Mouse (Mus musculus): Measurements from ENCODE around the gene Gpx8. TPM values are rescaled to one million over a fixed set of nuclear protein-coding genes. Genes with fewer than 3 reads are reported as not detected.
"Not testable (repeated sequence)": the region's sequence is repeated elsewhere in the genome, so short reads cannot be mapped to it uniquely, and the experiment has no call there.

Gpx8 gene
- polyA plus RNA-seq, 1 experiment from 2014 or later = 5.5 TPM

DNA sequence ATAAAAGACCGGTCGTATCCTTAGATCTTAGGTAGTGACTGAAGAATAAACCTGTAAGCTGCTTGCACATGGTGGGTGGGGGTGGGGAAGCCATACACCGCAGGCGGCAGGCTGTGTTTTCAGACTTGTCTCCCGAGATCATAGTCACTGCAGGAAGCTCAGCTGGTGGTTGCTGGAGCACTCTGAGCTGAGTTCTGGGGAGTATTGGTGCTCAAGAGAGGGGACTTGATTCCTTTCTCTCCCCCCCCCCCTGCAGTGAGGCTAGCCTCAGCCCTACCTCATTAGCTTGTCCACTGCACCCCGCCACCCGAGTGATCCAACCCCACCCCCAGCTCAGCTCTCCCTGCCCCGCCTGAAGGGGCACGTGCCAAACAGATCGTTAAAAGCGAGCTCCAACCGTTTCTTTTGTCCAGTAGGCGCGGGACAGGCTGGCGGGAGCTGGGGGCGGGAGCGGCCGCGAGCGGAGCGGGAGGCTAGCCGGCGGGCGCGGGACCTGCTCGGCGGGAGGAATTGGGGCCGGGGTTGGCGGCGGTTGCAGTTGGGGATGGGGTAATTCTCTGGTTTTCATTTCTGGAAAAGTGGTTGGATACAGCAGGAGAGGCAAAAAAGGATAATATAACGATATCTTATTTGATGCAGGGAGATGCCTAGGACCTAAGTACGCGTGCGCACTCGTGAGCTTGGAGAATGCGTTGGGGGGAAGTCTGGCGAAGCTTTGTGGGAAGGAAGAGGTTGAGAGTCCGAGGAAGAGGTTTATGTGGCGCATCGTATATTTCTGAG is 14.2 kb downstream of the Gpx8 start:
- Histone ChIP-seq H3K9me3 (ENCODE audit: low read length) (no peaks in the 10 kb centered on the region), H3K4me3 (ENCODE audit: low read depth, low read length) (peak overlapping the region; percentile 50), H3K9ac (replicated peaks) (no peak overlapping the region; the same call in 1 of the 2 replicates), H3K27ac (ENCODE audit: low read depth) (no peak overlapping the region), H3K4me1 (ENCODE audit: insufficient read depth) (peaks cover 12% of the 10 kb centered on the region; the same call in 1 of the 2 replicates), H3K27me3 (ENCODE audit: insufficient read depth, low read length) (peaks cover 69% of the 10 kb centered on the region), H3K36me3 (replicated peaks; ENCODE audit: insufficient read depth, low read length) (no peaks in the 10 kb centered on the region), H3K4me2 (ENCODE audit: low read depth, low read length) (peak overlapping the region; percentile 80)
- ATAC-seq = peak; percentile 24; the same call in 1 of the 2 replicates
- no peak for TF ChIP-seq EP300 (IDR thresholded peaks at IDR 0.05; ENCODE audit: low read depth)
- peak; percentile 36 for DNase-seq
- under 1% methylated on average over 40 of the region's 40 CpGs for WGBS (ENCODE audit: insufficient replicate concordance)

DNA sequence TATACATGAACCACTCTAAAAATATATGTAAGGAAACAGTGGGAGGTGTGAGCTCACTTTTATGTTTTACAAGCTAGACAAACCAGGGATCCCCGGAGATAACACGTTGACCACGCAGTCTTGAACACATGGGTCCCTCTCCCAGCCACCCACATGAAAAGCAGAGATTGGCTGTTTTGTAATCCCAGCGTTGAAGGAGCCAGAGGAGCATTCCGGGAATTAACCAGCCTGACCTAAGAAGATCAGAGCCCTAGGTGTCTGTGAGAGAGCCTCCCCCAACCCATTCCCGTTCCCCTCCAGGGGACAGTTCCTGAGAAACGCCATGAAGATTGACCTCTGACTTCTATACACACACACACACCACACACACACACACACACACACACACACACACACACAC is 14.9 kb downstream of the Gpx8 start:
- Histone ChIP-seq H3K27me3 (ENCODE audit: insufficient read depth, low read length) (peaks cover 68% of the 10 kb centered on the region), H3K9ac (replicated peaks) (no peak overlapping the region), H3K4me1 (ENCODE audit: insufficient read depth) (peaks cover 12% of the 10 kb centered on the region; the same call in 1 of the 2 replicates), H3K36me3 (replicated peaks; ENCODE audit: insufficient read depth, low read length) (no peaks in the 10 kb centered on the region), H3K4me2 (ENCODE audit: low read depth, low read length) (peak overlapping the region; percentile 80), H3K9me3 (ENCODE audit: low read length) (no peaks in the 10 kb centered on the region), H3K4me3 (ENCODE audit: low read depth, low read length) (no peak overlapping the region), H3K27ac (ENCODE audit: low read depth) (no peak overlapping the region)
- 4% methylated on average over 7 of the region's 7 CpGs for WGBS (ENCODE audit: insufficient replicate concordance)
- DNase-seq (no peak), ATAC-seq (no peak)
- no peak for TF ChIP-seq CTCF (IDR thresholded peaks at IDR 0.05; ENCODE audit: low read depth)
- no peak for TF ChIP-seq EP300 (IDR thresholded peaks at IDR 0.05; ENCODE audit: low read depth)

DNA sequence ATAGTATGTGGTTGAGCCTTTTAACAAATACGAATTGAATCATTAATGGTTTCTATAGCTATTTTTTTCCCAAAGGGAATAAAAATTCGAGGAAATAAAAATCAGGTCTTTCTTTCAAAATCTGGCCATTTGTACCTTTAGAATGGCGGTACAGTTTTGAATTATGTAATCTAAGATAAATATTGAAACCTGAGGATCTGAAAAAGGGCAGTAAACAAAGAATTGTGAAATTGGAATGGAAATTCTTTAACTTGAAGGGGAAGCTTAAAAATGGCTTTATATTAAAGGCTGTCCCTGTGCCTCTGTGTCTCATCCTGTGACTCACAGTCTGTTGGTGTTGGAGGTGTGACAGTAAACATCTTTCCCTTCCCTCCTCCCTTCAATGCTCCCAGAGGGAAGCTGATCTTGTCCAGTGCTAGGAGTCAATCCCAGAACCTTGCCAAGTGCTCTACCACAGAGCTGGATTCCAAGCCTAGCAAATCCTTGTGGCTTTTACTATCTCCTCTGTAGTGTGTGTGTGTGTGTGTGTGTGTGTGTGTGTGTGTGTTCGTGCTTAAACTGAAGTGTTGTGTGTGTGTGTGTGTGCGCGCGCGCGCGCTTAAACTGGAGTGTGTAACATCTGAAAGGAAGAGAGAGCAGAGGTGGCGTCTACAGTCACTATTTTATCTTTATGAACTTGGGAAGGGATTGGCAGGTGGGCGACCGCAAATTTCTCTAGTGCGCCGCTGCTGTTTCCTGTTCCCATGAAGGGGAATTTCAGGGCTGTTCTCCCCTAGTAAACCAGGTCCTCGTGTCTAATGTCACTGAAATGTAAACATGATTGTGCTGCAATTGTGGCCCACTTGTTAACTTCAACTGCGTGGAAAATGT is 22.7 kb downstream of the Gpx8 start:
- no peak overlapping the region for H3K9ac ChIP-seq (replicated peaks)
- no peak for DNase-seq
- no peak overlapping the region for H3K4me2 ChIP-seq (ENCODE audit: low read depth, low read length)
- H3K27ac ChIP-seq (ENCODE audit: low read depth) = no peak overlapping the region
- H3K36me3 ChIP-seq (replicated peaks; ENCODE audit: insufficient read depth, low read length) = no peaks in the 10 kb centered on the region
- H3K4me1 ChIP-seq (ENCODE audit: insufficient read depth) = no peaks in the 10 kb centered on the region
- no peak overlapping the region for H3K4me3 ChIP-seq (ENCODE audit: low read depth, low read length)
- TF ChIP-seq CTCF (IDR thresholded peaks at IDR 0.05; ENCODE audit: low read depth) (no peak), EP300 (IDR thresholded peaks at IDR 0.05; ENCODE audit: low read depth) (no peak)
- WGBS (ENCODE audit: insufficient replicate concordance) = 48% methylated on average over 17 of the region's 17 CpGs
- no peaks in the 10 kb centered on the region for H3K9me3 ChIP-seq (ENCODE audit: low read length)
- no peak for ATAC-seq
- H3K27me3 ChIP-seq (ENCODE audit: insufficient read depth, low read length) = peaks cover 5% of the 10 kb centered on the region; the same call in 1 of the 2 replicates

DNA sequence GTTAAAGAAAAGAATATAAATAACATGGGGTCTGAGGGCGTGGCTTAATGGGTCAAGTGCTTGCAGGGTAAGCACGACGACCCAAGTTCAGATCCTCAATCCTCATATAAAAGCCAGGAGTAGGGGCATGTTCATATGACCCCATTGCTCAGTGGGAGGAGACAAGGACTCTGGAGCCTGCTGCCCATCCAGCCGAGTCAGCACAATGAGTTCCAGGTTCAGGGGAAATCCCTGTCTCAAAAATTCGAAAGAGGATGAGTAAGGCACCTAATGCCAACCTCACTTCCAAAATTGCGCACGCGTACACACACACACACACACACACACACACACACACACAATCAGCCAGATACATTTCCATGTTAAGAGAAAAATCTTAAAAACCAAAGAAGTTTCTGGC is 23.7 kb downstream of the Gpx8 start:
- no peaks in the 10 kb centered on the region for H3K4me1 ChIP-seq (ENCODE audit: insufficient read depth)
- H3K4me3 ChIP-seq (ENCODE audit: low read depth, low read length) = no peak overlapping the region
- H3K9me3 ChIP-seq (ENCODE audit: low read length) = no peaks in the 10 kb centered on the region
- H3K27me3 ChIP-seq (ENCODE audit: insufficient read depth, low read length) = no peaks in the 10 kb centered on the region
- H3K9ac ChIP-seq (replicated peaks) = no peak overlapping the region
- H3K36me3 ChIP-seq (replicated peaks; ENCODE audit: insufficient read depth, low read length) = no peaks in the 10 kb centered on the region
- ATAC-seq = no peak
- TF ChIP-seq CTCF (IDR thresholded peaks at IDR 0.05; ENCODE audit: low read depth) (no peak), EP300 (IDR thresholded peaks at IDR 0.05; ENCODE audit: low read depth) (no peak)
- no peak for DNase-seq
- WGBS (ENCODE audit: insufficient replicate concordance) = 69% methylated on average over 8 of the region's 8 CpGs
- H3K27ac ChIP-seq (ENCODE audit: low read depth) = no peak overlapping the region
- no peak overlapping the region for H3K4me2 ChIP-seq (ENCODE audit: low read depth, low read length)

DNA sequence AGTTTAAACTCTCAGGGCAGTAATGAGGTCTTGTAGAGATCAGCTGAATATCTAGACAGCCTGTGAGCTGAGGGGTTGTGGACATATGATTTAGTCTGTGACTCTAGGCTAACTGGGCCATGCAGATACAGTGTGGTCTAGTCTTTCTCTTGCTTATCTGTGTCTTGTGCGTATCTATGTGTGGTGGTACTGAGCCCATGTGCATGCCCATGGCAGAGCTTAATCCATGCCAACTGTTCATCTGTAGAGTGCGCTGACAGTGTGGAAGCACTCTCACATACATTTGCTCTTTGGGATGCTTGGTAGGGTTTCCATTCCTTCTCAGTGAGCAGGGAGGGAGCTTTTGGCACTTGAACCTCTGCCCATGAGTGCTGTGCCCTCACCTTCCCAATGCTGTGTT is 24.7 kb downstream of the Gpx8 start:
- DNase-seq = no peak
- Histone ChIP-seq H3K9me3 (ENCODE audit: low read length) (no peaks in the 10 kb centered on the region), H3K36me3 (replicated peaks; ENCODE audit: insufficient read depth, low read length) (no peaks in the 10 kb centered on the region), H3K27ac (ENCODE audit: low read depth) (no peak overlapping the region), H3K9ac (replicated peaks) (no peak overlapping the region), H3K4me2 (ENCODE audit: low read depth, low read length) (no peak overlapping the region), H3K4me3 (ENCODE audit: low read depth, low read length) (no peak overlapping the region), H3K4me1 (ENCODE audit: insufficient read depth) (no peaks in the 10 kb centered on the region), H3K27me3 (ENCODE audit: insufficient read depth, low read length) (no peaks in the 10 kb centered on the region)
- no peak for TF ChIP-seq CTCF (IDR thresholded peaks at IDR 0.05; ENCODE audit: low read depth)
- TF ChIP-seq EP300 (IDR thresholded peaks at IDR 0.05; ENCODE audit: low read depth) = no peak
- no peak for ATAC-seq
- WGBS (ENCODE audit: insufficient replicate concordance) = 75% methylated on average over 2 of the region's 2 CpGs

DNA sequence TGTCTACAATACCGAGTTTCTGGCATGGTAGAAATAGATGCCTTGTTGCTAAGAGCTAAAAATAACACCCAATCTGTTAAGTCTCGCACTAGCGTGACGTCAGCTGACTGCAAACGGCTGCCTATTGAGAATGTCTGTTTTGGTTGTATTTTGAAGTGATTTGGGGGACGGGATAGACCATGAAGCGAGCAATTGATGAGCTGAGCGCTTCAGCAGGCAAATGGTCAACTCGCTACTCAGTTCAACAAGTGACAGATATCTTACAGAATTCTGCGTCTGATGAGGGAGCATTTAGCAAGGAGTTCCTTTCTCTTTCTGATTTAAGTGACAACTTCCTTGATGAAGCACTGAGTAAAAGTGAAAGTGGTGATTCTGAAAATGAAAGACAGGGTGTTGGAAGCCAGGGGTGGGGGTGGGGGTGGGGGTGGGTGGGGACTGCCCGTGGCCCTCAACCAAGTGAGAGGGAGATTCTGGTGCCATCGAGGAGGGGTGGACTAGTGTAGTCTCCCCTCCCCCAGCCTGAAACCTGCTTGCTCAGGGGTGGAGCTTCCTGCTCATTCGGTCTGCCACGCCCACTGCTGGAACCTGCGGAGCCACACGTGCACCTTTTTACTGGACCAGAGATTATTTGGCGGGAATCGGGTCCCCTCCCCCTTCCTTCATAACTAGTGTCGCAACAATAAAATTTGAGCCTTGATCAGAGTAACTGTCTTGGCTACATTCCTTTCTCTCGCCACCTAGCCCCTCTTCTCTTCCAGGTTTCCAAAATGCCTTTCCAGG is 32.8 kb downstream of the Gpx8 start:
- not testable (repeated sequence) for H3K9me3 ChIP-seq (ENCODE audit: low read length); H3K4me1 ChIP-seq (ENCODE audit: insufficient read depth); H3K27me3 ChIP-seq (ENCODE audit: insufficient read depth, low read length); ATAC-seq; DNase-seq; H3K36me3 ChIP-seq (replicated peaks; ENCODE audit: insufficient read depth, low read length)
- WGBS (ENCODE audit: insufficient replicate concordance) = 25% methylated on average over 18 of the region's 20 CpGs
- Histone ChIP-seq H3K9ac (replicated peaks) (peak overlapping the region; percentile 44; the same call in 1 of the 2 replicates), H3K27ac (ENCODE audit: low read depth) (0 out of 2 replicates have a peak overlapping the region, but pooled peaks have one; percentile 16), H3K4me2 (ENCODE audit: low read depth, low read length) (peak overlapping the region; percentile 68), H3K4me3 (ENCODE audit: low read depth, low read length) (peak overlapping the region; percentile 53)
